Mouse (Mus musculus) brain, embryonic 18.5 days (tissue): Measurements from ENCODE around the gene Cdk10.
"Not testable (repeated sequence)": the region's sequence is repeated elsewhere in the genome, so short reads cannot be mapped to it uniquely, and the experiment has no call there.

ENCODE experiments used
- DNase-seq: peaks from one replicate; pipeline ENCODE4 v3.0.0-alpha.2; 2012; ENCODE audit warnings: low read depth, low spot score

Cdk10 gene

DNA sequence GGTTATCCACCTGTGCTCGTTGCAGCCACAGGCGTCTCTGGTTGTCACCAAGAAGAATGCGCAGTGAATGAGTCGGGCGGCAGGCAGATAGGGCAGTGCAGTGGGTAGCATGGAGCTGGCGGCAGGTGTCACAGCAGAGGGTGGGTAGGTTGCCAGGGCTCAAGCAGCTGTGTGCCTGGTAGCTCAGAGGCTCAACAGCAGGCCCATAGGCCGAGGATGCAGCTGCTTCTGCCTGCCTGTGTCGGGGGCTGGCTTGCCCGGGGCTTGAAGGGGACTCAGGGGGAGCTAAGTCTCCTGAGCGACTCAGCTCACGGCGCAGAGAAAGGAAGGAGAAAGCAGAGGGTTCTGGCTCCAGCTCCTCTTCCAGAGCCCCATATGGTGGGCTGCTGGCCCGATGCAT is 8.7 kb downstream of the Cdk10 start:
- no peak for DNase-seq

GRCm38 (mm10) chr8:123233760-123234159 is 9.1 kb downstream of the Cdk10 start:
- no peak for DNase-seq

DNA sequence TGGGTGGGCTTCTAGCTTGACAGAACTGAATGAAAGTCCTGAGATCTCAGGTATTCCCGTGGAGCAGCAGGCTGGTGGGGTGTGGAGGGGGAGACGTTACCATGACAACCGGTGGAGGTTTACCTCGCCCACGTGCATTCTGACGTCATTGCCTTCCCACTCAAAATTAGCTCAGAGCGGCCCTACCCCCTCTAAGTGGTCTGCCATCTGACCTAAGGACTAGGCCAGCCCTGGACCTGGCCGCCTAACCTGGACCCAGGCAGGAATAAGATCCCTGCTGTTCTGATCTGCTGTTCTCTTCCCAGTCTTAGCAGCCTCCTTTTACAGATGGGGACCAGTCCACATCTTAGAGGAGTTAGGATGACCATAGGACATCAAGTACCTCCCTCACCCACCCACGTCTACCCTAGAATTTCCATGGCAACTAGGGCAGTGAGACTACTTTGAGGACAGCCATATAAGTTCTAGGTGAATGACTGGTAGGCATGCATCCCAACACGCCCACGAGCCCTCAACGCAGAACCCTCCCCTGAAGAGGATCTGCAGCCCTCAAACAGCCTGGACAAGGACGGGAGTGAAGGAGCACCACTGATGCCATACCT is 10.4 kb downstream of the Cdk10 start:
- no peak for DNase-seq

DNA sequence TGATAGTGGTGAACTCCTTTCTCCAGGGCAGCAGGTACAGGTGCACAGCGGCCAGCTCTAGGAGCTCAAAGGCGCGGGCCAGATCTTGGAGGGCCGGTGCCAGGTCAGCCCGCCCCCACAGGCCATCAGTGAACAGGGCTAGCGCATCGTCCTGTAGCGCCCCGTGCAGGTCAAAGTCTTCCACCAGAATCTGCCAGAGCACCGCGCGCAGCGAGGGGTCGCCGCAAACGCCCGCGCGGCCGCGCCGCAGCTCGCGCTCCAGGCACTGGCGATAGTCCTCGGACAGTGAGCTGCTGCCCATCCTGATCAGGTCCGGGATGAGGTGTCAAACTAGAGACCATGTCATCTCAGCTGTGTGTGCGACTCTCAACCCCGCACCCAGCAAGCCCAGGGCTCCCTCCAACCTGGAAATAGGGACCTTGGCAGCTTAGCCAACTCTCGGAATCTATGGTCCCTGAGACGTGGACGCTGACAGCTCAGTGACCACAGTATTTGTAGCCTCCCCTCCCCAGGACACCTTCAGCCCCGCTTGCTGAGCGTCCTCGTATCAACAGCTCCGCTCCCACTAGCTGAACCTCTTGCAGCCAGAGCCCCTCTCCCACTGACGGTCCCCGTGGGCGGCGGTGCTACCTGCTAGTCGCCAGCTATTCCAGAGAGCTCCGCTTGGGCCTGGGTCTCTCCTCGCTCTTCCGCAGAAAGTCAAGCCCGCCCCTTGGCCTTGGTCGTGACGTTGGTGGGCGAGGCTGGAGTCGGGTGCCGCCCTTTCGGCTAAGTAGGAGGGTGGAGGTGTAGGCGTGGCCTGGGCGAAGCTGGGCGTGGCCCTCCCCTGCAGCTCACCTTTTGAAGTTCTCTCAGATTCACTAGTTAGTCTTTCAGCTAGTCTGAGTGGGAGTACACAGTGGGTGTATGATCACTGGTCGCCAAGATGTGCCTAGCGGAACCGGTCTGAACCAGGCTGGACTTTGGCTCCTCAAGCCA is 11.2 kb downstream of the Cdk10 start, which contains the start of gene Spata2l:
Gene Spata2l (minus strand): TSS at position 714 of the 978 bp plus-strand sequence.
- DNase-seq = no peak

DNA sequence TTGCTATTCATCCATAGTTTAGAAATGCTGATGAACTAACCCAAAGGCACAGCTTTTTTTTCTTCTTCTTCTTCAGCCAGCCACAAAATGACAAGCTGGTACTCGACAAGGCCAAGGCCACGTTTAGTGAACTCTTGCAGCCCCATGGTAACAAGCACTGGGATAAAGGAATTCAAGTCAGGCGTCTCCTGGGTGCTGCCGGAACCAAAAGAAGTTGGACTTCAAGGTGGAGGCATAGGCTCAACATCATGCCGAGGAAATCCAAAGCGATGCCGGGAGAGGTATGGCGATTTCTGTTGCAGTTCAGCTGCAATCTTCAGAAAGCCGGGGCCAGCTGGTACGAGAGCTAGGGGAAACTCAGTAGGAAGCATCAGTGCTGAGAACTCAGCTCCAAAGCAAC is 14.8 kb downstream of the Cdk10 start:
- DNase-seq = no peak

GRCm38 (mm10) chr8:123242107-123242923 is 17.7 kb downstream of the Cdk10 start:
- no peak for DNase-seq

- no peak for DNase-seq
Observed at GRCm38 (mm10) chr8:123243053-123243452, 18.4 kb downstream of the Cdk10 start.

DNA sequence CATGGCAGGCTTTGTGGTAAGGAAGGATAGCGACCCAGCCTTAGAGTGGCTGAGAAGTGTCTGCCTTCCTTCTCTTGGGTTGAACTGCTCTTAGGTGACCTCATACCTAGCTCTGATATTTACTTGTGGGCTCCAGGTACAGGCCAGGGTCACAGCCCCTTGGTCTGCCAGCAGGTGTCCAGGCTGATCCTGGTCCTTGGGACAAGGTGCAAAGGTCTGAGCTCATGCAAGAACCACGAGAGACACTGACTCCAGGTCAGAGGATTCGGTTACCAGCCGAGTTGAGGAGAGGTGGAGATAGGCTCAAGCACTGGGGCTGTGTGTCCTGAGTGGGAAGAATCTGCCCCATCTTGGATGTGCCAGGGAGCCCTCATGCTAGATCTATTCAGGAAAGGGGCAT is 19.7 kb downstream of the Cdk10 start:
- no peak for DNase-seq

DNA sequence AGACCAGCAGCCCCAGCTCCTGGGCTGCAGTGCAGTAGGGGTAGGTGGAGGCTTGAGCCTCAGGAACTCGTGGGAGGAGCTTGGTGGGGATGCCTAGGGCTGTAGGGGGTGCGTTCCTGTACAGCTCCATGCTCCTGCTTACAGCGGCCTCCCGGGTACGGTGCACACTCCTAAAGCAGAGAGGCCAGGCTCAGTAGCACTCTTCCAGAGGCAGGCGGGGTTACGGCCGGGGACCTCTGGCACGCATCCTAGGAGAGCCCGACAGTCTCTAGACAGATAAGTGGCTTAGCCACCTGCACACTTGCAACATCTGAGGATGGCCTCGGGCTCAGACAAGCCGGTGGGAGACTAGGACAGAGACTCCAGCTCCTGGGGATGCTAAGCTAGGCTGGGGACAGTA is 20.9 kb downstream of the Cdk10 start:
- DNase-seq = no peak

- no peak for DNase-seq
Observed at GRCm38 (mm10) chr8:123247748-123248147, 23.1 kb downstream of the Cdk10 start.

DNA sequence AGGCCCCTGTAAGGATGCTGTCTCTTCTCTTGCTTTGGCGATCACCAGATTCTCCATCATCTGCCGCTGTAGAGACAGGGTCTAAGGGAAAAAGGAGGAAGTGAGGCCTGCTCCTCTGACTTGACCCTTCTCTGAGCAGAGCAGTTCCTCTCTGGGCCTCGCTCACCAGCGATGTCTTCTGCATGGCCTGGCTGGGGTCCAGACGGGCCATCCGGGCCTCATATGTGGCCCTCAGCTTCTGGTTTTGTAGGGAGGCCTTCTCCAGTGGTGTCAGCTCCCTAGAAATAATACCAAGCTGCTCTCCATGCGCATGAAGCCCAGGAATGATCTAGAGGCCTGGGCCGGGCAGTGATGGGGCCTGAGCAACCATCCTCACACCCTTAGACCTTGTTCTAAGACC is 24.0 kb downstream of the Cdk10 start:
- no peak for DNase-seq

DNA sequence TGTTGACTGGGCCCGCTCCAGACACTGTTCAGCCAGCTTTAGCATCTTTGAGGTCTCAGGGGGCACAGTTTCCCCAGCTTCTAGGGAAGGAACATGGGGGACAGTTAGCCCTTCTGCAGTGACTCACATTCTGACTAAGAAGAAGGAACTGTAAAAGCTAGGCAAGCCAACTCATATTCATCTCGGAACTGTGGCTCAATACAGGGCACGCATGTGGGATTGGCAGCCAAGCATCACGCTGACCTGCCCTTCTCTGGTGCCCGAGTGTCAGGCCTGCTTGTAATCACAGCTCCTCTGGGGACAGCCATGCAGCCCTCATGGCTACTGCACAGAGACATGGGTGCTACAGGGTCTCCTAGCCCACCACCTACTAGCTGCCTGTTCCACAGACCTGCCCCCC is 26.3 kb downstream of the Cdk10 start:
- no peak for DNase-seq

- DNase-seq = no peak
Observed at GRCm38 (mm10) chr8:123252925-123253324, 28.3 kb downstream of the Cdk10 start.

DNA sequence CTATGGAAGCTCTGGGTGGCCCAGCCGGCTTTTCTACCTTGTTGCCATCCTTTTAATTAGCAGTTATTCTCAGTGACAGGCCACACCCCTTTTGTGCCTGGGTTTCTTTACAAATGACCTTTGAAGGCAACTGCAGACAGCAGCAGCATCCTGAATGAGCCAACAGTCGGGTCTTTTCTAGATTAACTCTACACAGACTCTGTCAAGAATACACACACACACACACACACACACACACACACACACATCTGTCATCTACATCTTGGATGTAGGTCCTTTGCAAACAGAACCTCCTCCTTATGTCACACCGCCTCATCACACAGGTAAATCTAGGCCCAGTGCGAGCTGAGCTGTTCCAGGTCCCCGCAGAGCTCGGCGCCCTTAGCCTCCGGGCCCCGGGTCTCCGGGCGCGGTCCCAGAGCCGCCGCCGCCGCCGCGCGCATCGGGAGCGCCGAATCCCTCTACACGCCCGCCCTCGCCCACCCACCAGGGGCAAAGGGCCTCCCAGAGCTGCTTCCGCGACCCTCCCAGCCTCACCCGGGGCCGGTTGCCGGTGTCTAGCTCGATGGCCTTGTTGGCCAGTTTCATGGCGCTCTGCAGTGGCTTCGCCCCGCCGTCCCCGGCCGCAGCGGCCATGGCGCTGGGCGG is 28.9 kb downstream of the Cdk10 start:
- no peak for DNase-seq

DNA sequence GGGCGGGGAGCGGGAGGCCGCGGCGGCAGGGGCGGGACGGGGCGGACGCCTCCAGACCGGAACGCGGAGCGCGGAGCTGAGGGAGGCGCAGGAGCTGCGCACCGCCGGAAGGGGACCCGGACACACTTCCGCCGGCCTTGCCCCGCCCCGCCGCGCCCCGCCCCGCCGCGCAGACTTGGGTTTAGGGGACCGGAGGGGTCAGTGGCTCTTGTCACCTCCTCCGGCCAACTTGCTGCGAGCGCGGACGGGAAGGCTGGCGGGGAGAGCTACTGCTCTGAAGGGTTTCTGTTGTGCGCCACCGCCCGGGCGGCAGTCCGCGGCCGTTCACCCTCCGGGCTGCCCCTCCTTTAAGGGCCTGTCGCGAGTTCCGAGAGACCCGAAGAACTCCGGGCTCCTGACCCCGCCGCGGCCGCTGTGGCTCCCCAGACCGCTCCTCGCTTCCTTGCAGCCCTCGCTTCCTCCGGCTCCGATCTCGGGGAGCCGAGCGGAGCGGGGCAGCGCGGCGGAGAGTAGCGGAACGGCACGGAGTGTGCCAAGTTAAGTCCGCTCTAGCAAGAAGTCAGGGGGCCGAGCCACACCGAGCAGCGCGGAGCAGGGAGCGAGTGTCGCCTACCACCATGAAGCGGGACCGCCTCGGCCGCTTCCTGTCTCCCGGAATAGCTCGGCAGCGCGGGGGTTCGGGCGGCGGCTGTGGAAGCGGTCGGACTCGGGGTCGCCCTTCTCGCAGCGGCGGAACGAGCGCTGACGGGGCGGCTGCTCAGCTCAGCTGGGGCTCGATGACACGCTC is 29.6 kb downstream of the Cdk10 start, which contains the start of the genes Zfp276 and Vps9d1:
Gene Zfp276 (plus strand): TSS at position 97 of the 787 bp plus-strand sequence.
Gene Vps9d1 (minus strand): TSS at position 250 of the 787 bp plus-strand sequence.
- peak; percentile 57 for DNase-seq

- no peak for DNase-seq
Observed at GRCm38 (mm10) chr8:123255170-123255569, 30.5 kb downstream of the Cdk10 start.

DNA sequence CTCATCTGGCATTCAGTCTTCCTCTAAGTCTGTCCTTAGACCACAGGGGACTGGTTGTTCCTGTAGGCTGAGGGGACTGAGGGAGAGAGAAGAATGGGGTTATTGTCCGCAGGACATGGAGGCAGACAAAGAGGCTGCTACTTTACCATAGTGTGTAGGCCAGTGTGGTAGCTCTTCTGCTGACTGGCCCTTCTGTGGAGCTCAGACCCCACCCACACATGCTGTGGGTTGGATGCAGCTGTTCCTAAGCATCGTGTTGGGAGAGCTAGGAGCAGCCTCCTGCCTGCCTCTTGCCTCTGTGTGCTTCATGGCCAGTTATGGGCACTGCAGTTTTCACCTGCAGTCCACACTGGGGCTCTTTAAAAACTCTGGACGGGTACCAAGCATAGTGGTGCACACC is 32.5 kb downstream of the Cdk10 start:
- no peak for DNase-seq

- not testable (repeated sequence) for DNase-seq
Observed at GRCm38 (mm10) chr8:123257593-123257992, 33.0 kb downstream of the Cdk10 start.

GRCm38 (mm10) chr8:123267926-123268656 is 43.4 kb downstream of the Cdk10 start:
- DNase-seq = no peak

GRCm38 (mm10) chr8:123271147-123271546 is 46.5 kb downstream of the Cdk10 start:
- DNase-seq = no peak
